Mouse (Mus musculus) heart, adult 2 months (tissue): ENCODE measurements around the gene Lrrc72.

Source experiments
- CTCF ChIP-seq: fragments of 200-600 bp; IDR thresholded peaks from 2 replicates; pipeline ENCODE4 v1.8.1; 2022; ENCODE audit warnings: antibody characterized with exemption, mild to moderate bottlenecking, moderate library complexity
- EP300 ChIP-seq: fragments of 200-500 bp; IDR thresholded peaks from 2 replicates; pipeline ENCODE4 v1.6.1; 2011; ENCODE audit warnings: low read depth, low read length, control low read depth; ENCODE audit not compliant: insufficient read depth

DNA sequence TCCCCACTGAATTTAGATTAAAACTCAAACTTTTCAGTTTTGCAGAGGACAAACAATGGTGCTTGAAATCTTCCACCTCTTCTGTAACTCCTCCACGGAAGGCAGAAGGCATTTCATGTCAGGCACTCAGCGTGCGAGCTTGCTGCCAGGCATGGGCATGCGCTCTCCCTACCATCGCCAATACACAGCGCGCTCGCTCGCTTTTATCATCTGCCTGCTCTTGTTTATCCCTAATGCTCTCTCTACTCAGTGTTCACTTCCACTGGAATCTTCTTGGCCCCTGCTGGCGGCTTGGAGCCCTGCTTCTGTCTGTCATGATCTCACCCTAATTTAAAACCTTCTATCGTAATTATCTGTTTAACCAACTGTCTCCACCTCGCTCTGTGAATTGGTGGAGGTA, 49.1 kb upstream of the Lrrc72 start:
- TF ChIP-seq EP300 (no peak), CTCF (no peak)
